Mouse (Mus musculus): ENCODE measurements around the gene Gm1527. TPM values are rescaled to one million over a fixed set of nuclear protein-coding genes. Genes with fewer than 3 reads are reported as not detected.

The Gm1527 gene
- polyA plus RNA-seq, 1 experiment from 2014 or later, result not detected

Other genes with a start within 250 kb of the Gm1527 start
- gene Slc2a2, start 194.7 kb upstream of the Gm1527 start, polyA plus RNA-seq (2014; fragmentation: Nextera tagmentation; extraction: Ambion mirVana), result 0.11 TPM in 1 of 2 replicates, not detected in the other
- gene Eif5a2, start 111.3 kb upstream of the Gm1527 start, polyA plus RNA-seq (2014; fragmentation: Nextera tagmentation; extraction: Ambion mirVana), result 15.2 and 16.0 TPM in 2 replicates
- gene Rpl22l1, start 87.2 kb upstream of the Gm1527 start, polyA plus RNA-seq (2014; fragmentation: Nextera tagmentation; extraction: Ambion mirVana), result 395 and 431 TPM in 2 replicates
- 4.2 and 5.0 TPM in 2 replicates for gene Egfem1, start 189.4 kb downstream of the Gm1527 start, polyA plus RNA-seq (2014; fragmentation: Nextera tagmentation; extraction: Ambion mirVana)

All from limb, embryonic 11.5 days (tissue).